Mouse (Mus musculus) layer of hippocampus, postnatal 36 days (tissue): ENCODE measurements around the gene Rnf220. TPM values are rescaled to one million over a fixed set of nuclear protein-coding genes. Genes with fewer than 3 reads are reported as not detected.

Source experiments
- total RNA-seq, 2 experiments: library from RNA; stranded (reverse); gene quantifications; 2 replicates each; pipeline ENCODE4 v1.2.3; 2021

Rnf220 gene
- total RNA-seq, 2 experiments from 2014 or later: 164 to 175 TPM

Other genes with a start within 250 kb of the Rnf220 start
- gene Tmem53, start 245.1 kb downstream of the Rnf220 start, total RNA-seq: 1 to 10 TPM; 4.8 to 6.1 TPM
- under 1 TPM; 0.43 to 0.82 TPM for gene Armh1, start 244.9 kb downstream of the Rnf220 start, total RNA-seq
- gene Eri3, start 53.3 kb upstream of the Rnf220 start, total RNA-seq: 100 to 1,000 TPM; 183 to 187 TPM
- 10 to 100 TPM; 35.0 to 36.8 TPM for gene Dmap1, start 185.2 kb upstream of the Rnf220 start, total RNA-seq
- gene Gm12845, start 227.4 kb upstream of the Rnf220 start, total RNA-seq: not detected